Mouse (Mus musculus) gonadal fat pad, adult 2 months (tissue): ENCODE measurements around the gene Pmpca. TPM values are rescaled to one million over a fixed set of nuclear protein-coding genes. Genes with fewer than 3 reads are reported as not detected.

Experiments
- DNase-seq: peaks from one replicate; pipeline ENCODE4 v3.0.0-alpha.2; 2012; ENCODE audit warnings: low read depth
- polyA plus RNA-seq: library from polyadenylated mRNA; depleted of rRNA; stranded (reverse); fragments of >200 nt; gene quantifications from 2 replicates; pipeline ENCODE4 v1.2.3, GENCODE M21; 2012; rRNA removed

Pmpca gene
- polyA plus RNA-seq, 1 experiment, result 52.8 TPM

GRCm38 (mm10) chr2:26429851-26430250 is 40.7 kb downstream of the Pmpca start:
- DNase-seq, result no peak

GRCm38 (mm10) chr2:26434791-26435572 is 45.8 kb downstream of the Pmpca start:
- no peak for DNase-seq

- DNase-seq, result no peak
These were observed 48.1 kb downstream of the Pmpca start for GRCm38 (mm10) chr2:26437221-26437620.

GRCm38 (mm10) chr2:26438373-26438772 is 49.2 kb downstream of the Pmpca start:
- no peak for DNase-seq

- no peak for DNase-seq
These were observed 50.5 kb downstream of the Pmpca start for GRCm38 (mm10) chr2:26439671-26440070.

GRCm38 (mm10) chr2:26441261-26441660 is 52.1 kb downstream of the Pmpca start:
- no peak for DNase-seq

- no peak for DNase-seq
These were observed 52.5 kb downstream of the Pmpca start for GRCm38 (mm10) chr2:26441688-26442087.

GRCm38 (mm10) chr2:26442843-26443242 is 53.7 kb downstream of the Pmpca start:
- no peak for DNase-seq

- no peak for DNase-seq
These were observed 54.7 kb downstream of the Pmpca start for GRCm38 (mm10) chr2:26443876-26444275.

GRCm38 (mm10) chr2:26444368-26444767 is 55.2 kb downstream of the Pmpca start:
- DNase-seq, result no peak

GRCm38 (mm10) chr2:26444946-26445665 is 56.0 kb downstream of the Pmpca start, which contains the start of gene Sec16a:
Sec16a (minus strand) TSS chr2:26445216.
- DNase-seq, result peak; percentile 97

GRCm38 (mm10) chr2:26445666-26446445 is 56.7 kb downstream of the Pmpca start:
- peak; percentile 61 for DNase-seq

- no peak for DNase-seq
These were observed 57.5 kb downstream of the Pmpca start for GRCm38 (mm10) chr2:26446671-26447070.

Other genes starting within 250 kb of the Pmpca start
- 0.07 TPM in 1 of 2 replicates, not detected in the other for gene Lhx3, start 181.1 kb upstream of the Pmpca start, polyA plus RNA-seq
- gene Qsox2, start 151.8 kb upstream of the Pmpca start, polyA plus RNA-seq, result 51.8 and 70.0 TPM in 2 replicates
- gene Ccdc187, start 94.8 kb upstream of the Pmpca start, polyA plus RNA-seq, result 6.0 and 10.6 TPM in 2 replicates
- 14.8 and 17.7 TPM in 2 replicates for gene Gpsm1, start 73.8 kb upstream of the Pmpca start, polyA plus RNA-seq
- gene Dnlz, start 37.2 kb upstream of the Pmpca start, polyA plus RNA-seq, result 19.0 and 23.4 TPM in 2 replicates
- 11.8 and 15.7 TPM in 2 replicates for gene Card9, start 28.4 kb upstream of the Pmpca start, polyA plus RNA-seq
- 69.7 and 95.4 TPM in 2 replicates for gene Snapc4, start 8.7 kb upstream of the Pmpca start, polyA plus RNA-seq
- 121 and 129 TPM in 2 replicates for gene Entr1, start within 50 bp of the Pmpca start, polyA plus RNA-seq
- 24.9 and 28.2 TPM in 2 replicates for gene Inpp5e, start 19.9 kb downstream of the Pmpca start, polyA plus RNA-seq
- gene Sec16a, start 55.9 kb downstream of the Pmpca start, polyA plus RNA-seq, result 115 and 122 TPM in 2 replicates
- gene Notch1, start 127.3 kb downstream of the Pmpca start, polyA plus RNA-seq, result 49.0 and 67.9 TPM in 2 replicates
- 321 and 444 TPM in 2 replicates for gene Egfl7, start 190.7 kb downstream of the Pmpca start, polyA plus RNA-seq
- not detected in 2 replicates for gene Gm20532, start 197.3 kb downstream of the Pmpca start, polyA plus RNA-seq
- gene Agpat2, start 215.1 kb downstream of the Pmpca start, polyA plus RNA-seq, result 338 and 719 TPM in 2 replicates
- gene Fam69b, start 239.1 kb downstream of the Pmpca start, polyA plus RNA-seq, result 24.7 and 33.7 TPM in 2 replicates